ENCODE assay signal across 34 mouse cellular contexts in genomic region chr2:152917671-152918070, GRCm38 (mm10). TPM values are rescaled to one million over a fixed set of nuclear protein-coding genes. Genes with fewer than 3 reads are reported as not detected.
"Had no signal": no experiment of that assay in that cellular context is flagged by ENCODE, and none has a peak within 500 bp of the region (broad histone marks: within the 10 kb centered on the region; RNA-seq: fewer than 3 reads in every experiment).

No protein-coding gene starts in this region.

- DNase-seq: cerebellum, adult 8-10 months; cerebellum, adult 9-10 months; cerebellum, adult 9-11 months; cerebellum, postnatal 10 days; cerebellum, postnatal 14 days; cerebellum, postnatal 36 days; embryo, embryonic 11 days; forebrain, postnatal 0 days; gastrocnemius, postnatal 10 days; gastrocnemius, postnatal 14 days; gastrocnemius, postnatal 25 days; gastrocnemius, postnatal 36 days; heart, adult 11 months; heart, adult 2 months had no signal

- H3K27ac ChIP-seq: embryonic facial prominence, embryonic 10.5 days; embryonic facial prominence, embryonic 12.5 days; embryonic facial prominence, embryonic 13.5 days; embryonic facial prominence, embryonic 15.5 days; forebrain, embryonic 10.5 days; forebrain, embryonic 12.5 days; forebrain, embryonic 13.5 days; forebrain, embryonic 15.5 days; heart, adult 2 months had no signal

- H3K4me3 ChIP-seq: embryonic facial prominence, embryonic 10.5 days; embryonic facial prominence, embryonic 12.5 days; embryonic facial prominence, embryonic 13.5 days; embryonic facial prominence, embryonic 15.5 days; erythroblast, embryonic 14.5 days; forebrain, embryonic 10.5 days; forebrain, embryonic 12.5 days; forebrain, embryonic 13.5 days; forebrain, embryonic 15.5 days; heart, adult 2 months had no signal

- ATAC-seq: forebrain, embryonic 13.5 days; forebrain, embryonic 14.5 days; forebrain, embryonic 15.5 days; forebrain, embryonic 16.5 days; forebrain, postnatal 0 days had no signal

- H3K36me3 ChIP-seq: embryonic facial prominence, embryonic 10.5 days; embryonic facial prominence, embryonic 12.5 days; embryonic facial prominence, embryonic 13.5 days; embryonic facial prominence, embryonic 15.5 days; forebrain, embryonic 10.5 days; forebrain, embryonic 12.5 days; forebrain, embryonic 15.5 days had no signal

- H3K9ac ChIP-seq: embryonic facial prominence, embryonic 12.5 days; embryonic facial prominence, embryonic 13.5 days; embryonic facial prominence, embryonic 15.5 days; forebrain, embryonic 12.5 days; forebrain, embryonic 13.5 days; forebrain, embryonic 15.5 days; forebrain, postnatal 0 days had no signal

- H3K4me2 ChIP-seq: embryonic facial prominence, embryonic 12.5 days; embryonic facial prominence, embryonic 13.5 days; embryonic facial prominence, embryonic 15.5 days; forebrain, embryonic 12.5 days; forebrain, embryonic 13.5 days; forebrain, embryonic 15.5 days; heart, embryonic 11.5 days had no signal

- H3K9me3 ChIP-seq: embryonic facial prominence, embryonic 10.5 days; embryonic facial prominence, embryonic 12.5 days; embryonic facial prominence, embryonic 13.5 days; embryonic facial prominence, embryonic 15.5 days; forebrain, embryonic 10.5 days; forebrain, embryonic 12.5 days; forebrain, embryonic 13.5 days; forebrain, embryonic 15.5 days had no signal

RNA-seq across cellular contexts. Expression of gene Mylk2, which starts 6.5 kb away (rescaled TPM):
- total RNA-seq: common myeloid progenitor, adult 5-6 weeks; granulocyte monocyte progenitor cell, adult 5-6 weeks had no signal
- polyA plus RNA-seq: cortical plate, adult 2 months; embryonic facial prominence, embryonic 13.5 days; erythroblast, embryonic 14.5 days; forebrain, embryonic 11.5 days; forebrain, embryonic 12.5 days; forebrain, embryonic 13.5 days; forebrain, embryonic 14.5 days; forebrain, embryonic 15.5 days; forebrain, embryonic 16.5 days; forebrain, postnatal 0 days; frontal cortex, adult 2 months; heart, embryonic 11.5 days had no signal

RNA-seq across cellular contexts. Expression of gene Foxs1, which starts 15.3 kb away (rescaled TPM):
- total RNA-seq: common myeloid progenitor, adult 5-6 weeks; granulocyte monocyte progenitor cell, adult 5-6 weeks had no signal
- polyA plus RNA-seq: erythroblast, embryonic 14.5 days had no signal

RNA-seq across cellular contexts. Expression of gene Dusp15, which starts 33.8 kb away (rescaled TPM):
- total RNA-seq: common myeloid progenitor, adult 5-6 weeks; granulocyte monocyte progenitor cell, adult 5-6 weeks; heart, adult 2 months; heart, adult 8-10 months had no signal
- polyA plus RNA-seq: erythroblast, embryonic 14.5 days had no signal

RNA-seq across cellular contexts. Expression of gene Ttll9, which starts 44.6 kb away (rescaled TPM):
- total RNA-seq: gastrocnemius, adult 18-20 months; gastrocnemius, postnatal 10 days; gastrocnemius, postnatal 14 days; gastrocnemius, postnatal 25 days; gastrocnemius, postnatal 36 days; gastrocnemius, postnatal 4 days; heart, adult 2 months; heart, adult 8-10 months had no signal
- polyA plus RNA-seq: erythroblast, embryonic 14.5 days had no signal
